Mouse (Mus musculus) hematopoietic stem cell, adult 5-6 weeks (primary cell): ENCODE data around the gene Aff3. TPM values are rescaled to one million over a fixed set of nuclear protein-coding genes. Genes with fewer than 3 reads are reported as not detected.

ENCODE experiments used
- ATAC-seq, 2 experiments: fragments of 125-278 bp in 1 of 2; replicated peaks in 1 of 2; 2 replicates each; pipeline ENCODE4 v1.8.0; 2016 to 2017; ENCODE audit warnings: inconsistent platforms in 2 of 2, mild to moderate bottlenecking in 2 of 2, moderate number of reproducible peaks in 2 of 2, low read depth in 1 of 2, moderate TSS enrichment in 1 of 2; ENCODE audit not compliant: low FRiP score in 2 of 2, poor library complexity in 2 of 2, severe bottlenecking in 2 of 2, insufficient read depth in 1 of 2, low TSS enrichment in 1 of 2
- total RNA-seq: library from RNA; stranded (forward); fragments of 172-1452, 232-1000 nt; gene quantifications from 2 replicates; pipeline ENCODE4 v1.2.3, GENCODE M21; 2017

Aff3 gene
- total RNA-seq, 1 experiment from 2014 or later, result 132 TPM

- ATAC-seq, result no peak
These were observed 102.2 kb downstream of the Aff3 start for GRCm38 (mm10) chr1:38562397-38563199.

DNA sequence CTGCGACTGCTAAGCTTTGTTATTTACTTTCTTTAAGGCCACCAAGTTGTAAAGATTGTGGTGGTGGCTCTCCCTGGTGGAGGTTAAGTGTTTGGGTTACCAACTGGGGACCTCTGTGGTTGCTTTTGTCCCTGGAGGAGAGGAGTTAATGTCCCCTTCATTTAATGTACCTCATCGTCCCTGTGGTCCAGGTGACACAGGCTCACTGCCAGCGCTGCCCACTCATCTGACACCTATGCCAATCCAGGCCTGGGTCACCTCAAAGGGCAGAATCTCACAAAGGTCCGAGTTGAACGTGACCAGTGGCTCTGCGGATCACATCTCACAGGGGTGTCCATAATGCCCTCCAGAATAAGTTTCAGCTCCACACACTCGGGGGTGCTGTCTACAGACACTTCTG, 103.4 kb downstream of the Aff3 start:
- no peak for ATAC-seq

- 0 out of 4 replicates have a peak, but pooled peaks of 1 of the 2 experiments have one; percentile 28 for ATAC-seq
These were observed 104.1 kb downstream of the Aff3 start for GRCm38 (mm10) chr1:38560666-38561065.

- peak; percentile 83 to 92 for ATAC-seq
These were observed 107.1 kb downstream of the Aff3 start for GRCm38 (mm10) chr1:38557615-38558014.

- ATAC-seq, result no peak
These were observed 110.2 kb downstream of the Aff3 start for GRCm38 (mm10) chr1:38554546-38554945.

- no peak for ATAC-seq
These were observed 111.7 kb downstream of the Aff3 start for GRCm38 (mm10) chr1:38553090-38553489.

- no peak for ATAC-seq
These were observed 114.2 kb downstream of the Aff3 start for GRCm38 (mm10) chr1:38550579-38550978.

GRCm38 (mm10) chr1:38548671-38549661, 115.8 kb downstream of the Aff3 start:
- peak in 1 of 2 experiments; percentile 26; a peak in 1 of 4 replicates for ATAC-seq

GRCm38 (mm10) chr1:38547685-38548084, 117.1 kb downstream of the Aff3 start:
- ATAC-seq, result no peak

- ATAC-seq, result no peak
These were observed 118.1 kb downstream of the Aff3 start for GRCm38 (mm10) chr1:38546696-38547095.

- peak; percentile 57 to 74; a peak in 3 of 4 replicates for ATAC-seq
These were observed 119.3 kb downstream of the Aff3 start for GRCm38 (mm10) chr1:38545282-38545945.

- ATAC-seq, result no peak
These were observed 120.3 kb downstream of the Aff3 start for GRCm38 (mm10) chr1:38544501-38544900.

DNA sequence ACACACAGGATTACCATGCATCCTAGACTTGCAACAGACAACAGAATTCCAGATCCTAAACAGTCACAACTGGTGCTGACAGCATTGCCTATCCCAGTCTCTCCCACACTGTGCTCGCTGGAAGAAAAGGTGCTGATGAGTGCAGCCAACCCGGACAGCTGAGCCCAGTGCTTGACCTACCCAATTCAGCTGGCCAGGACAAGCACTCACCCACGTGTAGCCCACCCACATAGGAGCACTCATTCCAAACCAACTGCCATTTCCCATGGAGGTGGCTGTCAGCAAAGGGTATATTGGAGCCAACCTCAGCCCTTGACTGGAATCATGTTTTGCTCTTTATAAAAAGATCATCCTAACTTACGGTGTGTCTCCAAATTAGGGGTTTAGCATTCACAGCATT, 123.2 kb downstream of the Aff3 start:
- ATAC-seq, result no peak

- no peak for ATAC-seq
These were observed 127.7 kb downstream of the Aff3 start for GRCm38 (mm10) chr1:38536929-38537540.

DNA sequence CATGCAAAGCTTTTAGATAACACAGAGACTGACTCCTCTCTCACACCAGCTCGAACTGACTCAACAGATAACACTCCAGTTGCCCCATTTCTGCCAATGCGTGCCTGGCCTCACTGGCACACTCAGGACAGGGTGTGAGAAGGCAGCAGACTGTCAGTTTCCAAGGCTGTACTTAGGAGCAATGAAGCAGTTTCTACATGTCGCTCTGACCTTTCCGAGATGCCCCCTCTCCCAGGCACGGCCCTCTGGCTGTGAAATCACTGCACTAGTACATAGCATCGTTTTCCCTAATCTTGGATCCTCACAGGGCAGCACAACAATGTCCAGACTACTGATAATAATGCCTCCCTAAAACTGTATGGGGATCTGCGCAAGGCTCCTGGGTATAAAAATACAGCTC, 132.2 kb downstream of the Aff3 start:
- ATAC-seq, result no peak

DNA sequence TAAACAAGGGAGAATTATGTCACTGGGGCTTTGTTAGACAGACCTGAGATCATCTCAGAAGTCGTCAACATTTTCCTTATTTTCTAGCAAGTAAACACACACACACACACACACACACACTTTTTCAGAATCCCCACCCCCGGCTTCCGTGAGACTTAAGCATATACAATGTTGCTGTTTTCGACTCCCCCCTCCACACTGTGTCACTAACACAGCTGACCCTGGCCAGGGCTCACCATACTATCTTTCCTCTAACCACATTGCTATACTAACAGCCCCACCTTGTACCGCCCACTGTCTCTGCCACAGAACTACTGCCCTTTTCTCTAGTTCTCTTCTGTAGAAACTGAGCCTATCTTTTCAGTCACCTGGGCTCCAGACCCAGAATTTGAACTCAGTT, 136.1 kb downstream of the Aff3 start:
- ATAC-seq, result no peak

DNA sequence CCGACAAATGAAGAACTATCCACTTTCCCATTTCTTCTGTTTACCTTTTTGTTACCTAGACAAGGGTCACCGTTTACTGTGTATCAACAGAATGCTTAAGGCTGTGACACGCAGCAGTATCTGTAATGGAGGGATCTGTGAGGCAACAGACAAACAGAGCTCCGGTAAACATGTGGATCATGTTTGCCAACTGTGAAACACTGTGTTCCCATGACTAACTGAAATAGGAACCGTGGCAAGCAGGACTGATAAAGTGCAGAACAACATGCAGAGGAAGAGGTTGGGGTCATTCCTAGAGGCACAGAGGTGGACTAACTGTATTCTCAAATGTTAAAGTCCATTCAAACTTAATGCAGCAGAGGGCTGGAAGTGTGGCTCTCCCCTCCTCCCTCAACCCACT, 138.2 kb downstream of the Aff3 start:
- ATAC-seq, result no peak
